Mouse (Mus musculus): ENCODE measurements around the gene Slc4a10. TPM values are rescaled to one million over a fixed set of nuclear protein-coding genes. Genes with fewer than 3 reads are reported as not detected.

Slc4a10 gene
- polyA plus RNA-seq, 1 experiment from 2014 or later, result 0.02 TPM

DNA sequence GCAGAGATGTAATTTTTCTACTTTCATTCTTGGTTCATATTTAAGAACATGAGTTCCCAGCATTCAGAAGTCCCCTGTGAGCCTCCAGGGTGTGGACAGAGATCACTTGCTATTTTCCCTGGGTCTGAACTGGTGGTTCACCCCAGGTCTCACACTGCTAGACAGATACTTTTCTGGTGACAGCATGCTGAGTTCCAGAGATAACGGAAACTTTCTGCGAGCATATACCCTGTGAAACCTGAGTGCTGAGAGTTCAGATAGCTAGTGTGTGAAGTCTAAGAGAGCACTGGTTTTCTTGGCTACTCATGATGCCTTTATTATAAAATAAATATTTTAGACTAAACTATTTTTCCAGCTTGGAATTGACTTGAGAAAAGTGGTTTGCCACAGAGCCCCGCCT lies 232.5 kb downstream of the Slc4a10 start:
- Histone ChIP-seq H3K9ac (no peak overlapping the region), H3K4me2 (no peak overlapping the region), H3K36me3 (replicated peaks) (no peaks in the 10 kb centered on the region), H3K4me3 (replicated peaks) (no peak overlapping the region), H3K27me3 (no peaks in the 10 kb centered on the region), H3K4me1 (replicated peaks) (no peaks in the 10 kb centered on the region), H3K9me3 (replicated peaks) (no peaks in the 10 kb centered on the region), H3K27ac (replicated peaks) (no peak overlapping the region)
- WGBS (ENCODE audit: insufficient replicate concordance), result 50% methylated on average over 3 of the region's 3 CpGs
- ATAC-seq (ENCODE audit: insufficient read depth), result no peak

- Histone ChIP-seq H3K27ac (replicated peaks) (no peak overlapping the region), H3K4me3 (replicated peaks) (no peak overlapping the region), H3K9ac (no peak overlapping the region), H3K9me3 (replicated peaks) (no peaks in the 10 kb centered on the region), H3K36me3 (replicated peaks) (no peaks in the 10 kb centered on the region), H3K27me3 (no peaks in the 10 kb centered on the region), H3K4me2 (no peak overlapping the region), H3K4me1 (replicated peaks) (no peaks in the 10 kb centered on the region)
- WGBS (ENCODE audit: insufficient replicate concordance), result 58% methylated on average over 7 of the region's 7 CpGs
- no peak for ATAC-seq (ENCODE audit: insufficient read depth)
Observed at GRCm38 (mm10) chr2:62279777-62280176, 233.5 kb downstream of the Slc4a10 start.

DNA sequence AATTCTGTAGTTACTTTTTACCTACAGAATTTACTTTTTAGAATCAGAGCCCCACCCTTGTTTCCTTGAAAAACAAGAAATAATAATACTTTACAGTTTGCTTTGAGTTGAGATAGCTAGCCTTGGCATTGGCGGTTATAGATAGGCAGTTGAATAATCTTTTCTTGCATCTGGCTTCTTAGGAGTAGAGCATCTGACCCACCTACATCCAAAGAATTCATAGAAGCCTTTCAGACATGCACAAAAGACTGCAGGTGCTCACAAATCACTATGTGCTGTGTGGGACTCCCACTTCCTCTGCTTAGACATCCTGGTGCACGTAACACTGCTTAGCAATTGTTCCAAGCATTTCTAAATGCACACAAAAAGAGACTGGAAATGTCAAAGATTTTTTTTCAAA lies 238.8 kb downstream of the Slc4a10 start:
- ATAC-seq (ENCODE audit: insufficient read depth), result no peak
- no peaks in the 10 kb centered on the region for H3K27me3 ChIP-seq
- H3K36me3 ChIP-seq (replicated peaks), result no peaks in the 10 kb centered on the region
- H3K4me3 ChIP-seq (replicated peaks), result no peak overlapping the region
- no peak overlapping the region for H3K27ac ChIP-seq (replicated peaks)
- H3K4me2 ChIP-seq, result no peak overlapping the region
- no peaks in the 10 kb centered on the region for H3K4me1 ChIP-seq (replicated peaks)
- H3K9me3 ChIP-seq (replicated peaks), result no peaks in the 10 kb centered on the region
- H3K9ac ChIP-seq, result no peak overlapping the region
- WGBS (ENCODE audit: insufficient replicate concordance), result 34% methylated on average over 2 of the region's 2 CpGs

- WGBS (ENCODE audit: insufficient replicate concordance), result under 1% methylated on average over 2 of the region's 2 CpGs
- H3K27me3 ChIP-seq, result no peaks in the 10 kb centered on the region
- H3K9me3 ChIP-seq (replicated peaks), result no peaks in the 10 kb centered on the region
- H3K4me3 ChIP-seq (replicated peaks), result no peak overlapping the region
- ATAC-seq (ENCODE audit: insufficient read depth), result no peak
- H3K27ac ChIP-seq (replicated peaks), result no peak overlapping the region
- no peak overlapping the region for H3K9ac ChIP-seq
- no peaks in the 10 kb centered on the region for H3K36me3 ChIP-seq (replicated peaks)
- H3K4me1 ChIP-seq (replicated peaks), result no peaks in the 10 kb centered on the region
- H3K4me2 ChIP-seq, result no peak overlapping the region
Observed at GRCm38 (mm10) chr2:62285847-62286246, 239.6 kb downstream of the Slc4a10 start.

DNA sequence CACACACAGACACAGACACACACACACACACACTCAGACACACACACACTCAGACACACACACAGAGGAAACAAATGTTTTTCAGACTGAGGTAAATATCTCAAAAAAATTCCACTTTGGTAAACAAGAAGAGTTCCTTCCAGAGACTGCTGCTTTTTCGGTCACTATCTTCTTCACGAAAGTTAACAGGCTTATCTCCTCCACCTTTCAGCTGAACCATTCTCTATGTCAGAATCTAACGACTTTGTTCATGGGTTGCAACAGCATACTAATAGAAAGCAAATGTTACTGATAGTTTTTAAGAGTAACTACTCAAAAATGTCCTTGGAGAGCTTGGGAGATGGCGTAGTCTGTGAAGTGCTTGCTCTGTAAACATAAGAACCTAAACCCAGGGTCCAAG lies 241.3 kb downstream of the Slc4a10 start:
- Histone ChIP-seq H3K4me3 (replicated peaks) (no peak overlapping the region), H3K9me3 (replicated peaks) (no peaks in the 10 kb centered on the region), H3K27ac (replicated peaks) (no peak overlapping the region), H3K36me3 (replicated peaks) (no peaks in the 10 kb centered on the region), H3K9ac (no peak overlapping the region), H3K4me1 (replicated peaks) (no peaks in the 10 kb centered on the region), H3K27me3 (no peaks in the 10 kb centered on the region), H3K4me2 (no peak overlapping the region)
- ATAC-seq (ENCODE audit: insufficient read depth), result no peak
- 37% methylated on average over 4 of the region's 4 CpGs for WGBS (ENCODE audit: insufficient replicate concordance)

- H3K4me1 ChIP-seq (replicated peaks), result no peaks in the 10 kb centered on the region
- H3K36me3 ChIP-seq (replicated peaks), result no peaks in the 10 kb centered on the region
- no peak overlapping the region for H3K4me2 ChIP-seq
- no peak overlapping the region for H3K27ac ChIP-seq (replicated peaks)
- no peak overlapping the region for H3K4me3 ChIP-seq (replicated peaks)
- H3K9ac ChIP-seq, result no peak overlapping the region
- H3K27me3 ChIP-seq, result no peaks in the 10 kb centered on the region
- 23% methylated on average over 2 of the region's 2 CpGs for WGBS (ENCODE audit: insufficient replicate concordance)
- ATAC-seq (ENCODE audit: insufficient read depth), result no peak
- no peaks in the 10 kb centered on the region for H3K9me3 ChIP-seq (replicated peaks)
Observed at GRCm38 (mm10) chr2:62293846-62294245, 247.6 kb downstream of the Slc4a10 start.

- 71% methylated on average over 2 of the region's 2 CpGs for WGBS (ENCODE audit: insufficient replicate concordance)
- no peak overlapping the region for H3K9ac ChIP-seq
- no peaks in the 10 kb centered on the region for H3K4me1 ChIP-seq (replicated peaks)
- ATAC-seq (ENCODE audit: insufficient read depth), result no peak
- H3K36me3 ChIP-seq (replicated peaks), result no peaks in the 10 kb centered on the region
- no peaks in the 10 kb centered on the region for H3K9me3 ChIP-seq (replicated peaks)
- H3K4me3 ChIP-seq (replicated peaks), result no peak overlapping the region
- no peak overlapping the region for H3K4me2 ChIP-seq
- no peaks in the 10 kb centered on the region for H3K27me3 ChIP-seq
- no peak overlapping the region for H3K27ac ChIP-seq (replicated peaks)
Observed at GRCm38 (mm10) chr2:62301716-62302115, 255.5 kb downstream of the Slc4a10 start.

DNA sequence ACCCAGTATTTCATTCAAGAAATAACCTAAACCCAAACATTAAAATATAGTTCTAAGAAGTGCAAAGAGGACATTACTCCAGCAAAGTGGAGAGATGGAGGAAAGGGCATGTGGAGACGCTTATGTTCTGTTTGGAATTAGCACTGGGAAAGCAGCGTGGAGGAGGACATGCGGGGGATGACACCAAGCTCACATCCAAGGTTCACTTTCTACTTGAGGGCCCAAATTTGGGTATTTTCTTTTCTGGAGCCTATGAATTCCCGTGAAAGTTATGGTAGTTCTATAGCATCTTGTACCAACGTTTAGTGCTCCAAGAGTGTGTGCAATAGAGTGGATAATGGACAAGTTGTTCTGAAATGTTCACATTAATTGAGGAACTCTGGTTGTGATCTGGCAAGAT lies 260.7 kb downstream of the Slc4a10 start:
- no peak overlapping the region for H3K9ac ChIP-seq
- no peaks in the 10 kb centered on the region for H3K27me3 ChIP-seq
- 68% methylated on average over 5 of the region's 5 CpGs for WGBS (ENCODE audit: insufficient replicate concordance)
- no peak overlapping the region for H3K27ac ChIP-seq (replicated peaks)
- no peak for ATAC-seq (ENCODE audit: insufficient read depth)
- no peaks in the 10 kb centered on the region for H3K36me3 ChIP-seq (replicated peaks)
- H3K4me1 ChIP-seq (replicated peaks), result no peaks in the 10 kb centered on the region
- H3K9me3 ChIP-seq (replicated peaks), result no peaks in the 10 kb centered on the region
- no peak overlapping the region for H3K4me2 ChIP-seq
- no peak overlapping the region for H3K4me3 ChIP-seq (replicated peaks)

- Histone ChIP-seq H3K27me3 (no peaks in the 10 kb centered on the region), H3K27ac (replicated peaks) (no peak overlapping the region), H3K4me2 (no peak overlapping the region), H3K4me1 (replicated peaks) (no peaks in the 10 kb centered on the region), H3K36me3 (replicated peaks) (no peaks in the 10 kb centered on the region), H3K9me3 (replicated peaks) (no peaks in the 10 kb centered on the region), H3K9ac (no peak overlapping the region), H3K4me3 (replicated peaks) (no peak overlapping the region)
- ATAC-seq (ENCODE audit: insufficient read depth), result no peak
- 57% methylated on average over 2 of the region's 2 CpGs for WGBS (ENCODE audit: insufficient replicate concordance)
Observed at GRCm38 (mm10) chr2:62307477-62307876, 261.2 kb downstream of the Slc4a10 start.

- no peaks in the 10 kb centered on the region for H3K4me1 ChIP-seq (replicated peaks)
- H3K36me3 ChIP-seq (replicated peaks), result no peaks in the 10 kb centered on the region
- H3K4me3 ChIP-seq (replicated peaks), result no peak overlapping the region
- H3K4me2 ChIP-seq, result no peak overlapping the region
- no peak overlapping the region for H3K9ac ChIP-seq
- ATAC-seq (ENCODE audit: insufficient read depth), result no peak
- H3K27ac ChIP-seq (replicated peaks), result no peak overlapping the region
- 13% methylated on average over 2 of the region's 2 CpGs for WGBS (ENCODE audit: insufficient replicate concordance)
- H3K27me3 ChIP-seq, result no peaks in the 10 kb centered on the region
- no peaks in the 10 kb centered on the region for H3K9me3 ChIP-seq (replicated peaks)
Observed at GRCm38 (mm10) chr2:62316930-62317329, 270.7 kb downstream of the Slc4a10 start.

DNA sequence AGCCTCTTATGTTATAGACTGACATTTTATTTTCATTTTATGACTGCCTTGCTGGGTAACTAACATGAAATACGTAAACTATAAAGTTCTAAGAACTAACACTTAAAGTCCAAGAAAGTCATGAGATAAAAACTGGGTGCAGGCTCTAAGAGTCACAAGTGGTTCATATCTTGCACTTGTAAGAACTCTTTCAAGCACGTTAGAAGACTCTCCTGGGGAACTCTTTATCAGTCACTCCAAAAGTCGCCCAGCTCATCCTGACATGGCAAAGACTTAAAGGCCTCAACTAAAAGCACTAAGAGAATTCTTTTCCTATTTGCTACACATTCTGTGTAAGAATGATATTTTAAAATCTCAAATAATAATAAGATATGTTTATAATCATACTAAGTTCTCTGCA lies 273.2 kb downstream of the Slc4a10 start:
- H3K9ac ChIP-seq, result no peak overlapping the region
- no peak overlapping the region for H3K4me3 ChIP-seq (replicated peaks)
- no peaks in the 10 kb centered on the region for H3K27me3 ChIP-seq
- no peak for ATAC-seq (ENCODE audit: insufficient read depth)
- H3K27ac ChIP-seq (replicated peaks), result no peak overlapping the region
- no peaks in the 10 kb centered on the region for H3K36me3 ChIP-seq (replicated peaks)
- H3K4me2 ChIP-seq, result no peak overlapping the region
- WGBS (ENCODE audit: insufficient replicate concordance), result 31% methylated on average over 3 of the region's 3 CpGs
- no peaks in the 10 kb centered on the region for H3K4me1 ChIP-seq (replicated peaks)
- H3K9me3 ChIP-seq (replicated peaks), result no peaks in the 10 kb centered on the region

DNA sequence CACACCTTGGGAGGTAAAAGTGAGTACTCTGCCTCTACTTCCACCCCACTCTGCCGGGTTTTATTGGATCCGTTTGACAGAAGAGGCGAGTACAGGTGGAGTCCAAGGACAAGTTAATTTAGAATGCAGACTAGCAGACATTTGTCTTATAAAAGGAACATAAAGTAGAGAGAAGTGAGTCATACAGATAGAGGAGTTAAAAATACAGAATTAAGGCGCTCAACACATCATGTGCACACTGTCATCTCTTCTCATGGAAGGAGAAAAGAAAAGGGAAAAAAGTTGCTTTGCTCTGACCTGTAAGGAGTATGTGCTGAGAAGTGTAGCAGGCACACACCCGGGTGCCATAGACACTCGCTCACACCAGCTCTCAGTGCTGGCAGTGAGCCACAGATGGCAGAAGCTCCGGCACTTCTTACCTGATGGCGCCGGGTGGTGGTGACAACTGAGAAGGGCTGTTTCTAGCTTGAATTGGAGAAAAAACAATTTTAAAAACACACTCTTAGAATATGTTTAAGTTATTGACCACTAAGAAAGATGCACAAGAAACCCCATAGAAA lies 276.9 kb downstream of the Slc4a10 start:
- WGBS (ENCODE audit: insufficient replicate concordance), result 67% methylated on average over 9 of the region's 9 CpGs
- ATAC-seq (ENCODE audit: insufficient read depth), result no peak
- no peak overlapping the region for H3K4me3 ChIP-seq (replicated peaks)
- no peaks in the 10 kb centered on the region for H3K4me1 ChIP-seq (replicated peaks)
- no peak overlapping the region for H3K27ac ChIP-seq (replicated peaks)
- no peak overlapping the region for H3K9ac ChIP-seq
- no peaks in the 10 kb centered on the region for H3K27me3 ChIP-seq
- H3K4me2 ChIP-seq, result no peak overlapping the region
- no peaks in the 10 kb centered on the region for H3K9me3 ChIP-seq (replicated peaks)
- no peaks in the 10 kb centered on the region for H3K36me3 ChIP-seq (replicated peaks)
